Mouse (Mus musculus) spleen, adult 2 months (tissue): ENCODE measurements around the gene Eef1akmt2. TPM values are rescaled to one million over a fixed set of nuclear protein-coding genes. Genes with fewer than 3 reads are reported as not detected.

Experiments
- DNase-seq, 2 experiments: peaks; one replicate each; pipeline versions ENCODE4 v3.0.0 to v3.0.0-alpha.2; 2012 to 2021; ENCODE audit warnings: low spot score in 2 of 2, low read depth in 1 of 2
- H3K27ac ChIP-seq: fragments of 200-500 bp; 2 replicates; pipeline ENCODE4 v1.5.1; 2012; ENCODE audit warnings: low read length, inconsistent platforms; ENCODE audit not compliant: insufficient read depth
- H3K27me3 ChIP-seq: fragments of 200-500 bp; 2 replicates; pipeline ENCODE4 v1.6.1; 2012; ENCODE audit warnings: mild to moderate bottlenecking, moderate library complexity, low read length, inconsistent platforms; ENCODE audit not compliant: control insufficient read depth, insufficient read depth
- H3K36me3 ChIP-seq: fragments of 200-500 bp; 2 replicates; pipeline ENCODE4 v1.6.1; 2012; ENCODE audit warnings: mild to moderate bottlenecking, low read length, inconsistent platforms; ENCODE audit not compliant: control insufficient read depth, insufficient read depth
- H3K4me1 ChIP-seq: fragments of 200-500 bp; 2 replicates; pipeline ENCODE4 v1.6.1; 2011; ENCODE audit warnings: inconsistent platforms; ENCODE audit not compliant: control insufficient read depth, insufficient read depth, insufficient read length
- H3K4me3 ChIP-seq: fragments of 200-500 bp; 2 replicates; pipeline ENCODE4 v1.5.1; 2011; ENCODE audit warnings: mild to moderate bottlenecking, inconsistent platforms; ENCODE audit not compliant: insufficient read depth, insufficient read length; ENCODE audit errors: extremely low read depth
- CTCF ChIP-seq: fragments of 200-500 bp; IDR thresholded peaks from 2 replicates; pipeline ENCODE4 v1.5.1; 2011; ENCODE audit warnings: mild to moderate bottlenecking, inconsistent platforms; ENCODE audit not compliant: insufficient read depth, insufficient read length, insufficient replicate concordance; ENCODE audit errors: extremely low read depth
- POLR2A ChIP-seq: fragments of 200-500 bp; IDR thresholded peaks from 2 replicates; pipeline ENCODE4 v1.6.1; 2011; ENCODE audit warnings: low read depth, low read length, inconsistent platforms
- whole genome bisulfite sequencing: fragments of 180-500 bp; shearing (Covaris S2); methylation state at CpG from one replicate; pipeline ENCODE4 v1.1.7; 2018; 5-methylcytosine and 5-hydroxymethylcytosine counted together
- polyA plus RNA-seq: library from polyadenylated mRNA; depleted of rRNA; stranded (reverse); fragments of >200 nt; gene quantifications from 2 replicates; pipeline ENCODE4 v1.2.3, GENCODE M21; 2012; rRNA removed

Eef1akmt2 gene
- polyA plus RNA-seq, 1 experiment = 3.3 TPM

DNA sequence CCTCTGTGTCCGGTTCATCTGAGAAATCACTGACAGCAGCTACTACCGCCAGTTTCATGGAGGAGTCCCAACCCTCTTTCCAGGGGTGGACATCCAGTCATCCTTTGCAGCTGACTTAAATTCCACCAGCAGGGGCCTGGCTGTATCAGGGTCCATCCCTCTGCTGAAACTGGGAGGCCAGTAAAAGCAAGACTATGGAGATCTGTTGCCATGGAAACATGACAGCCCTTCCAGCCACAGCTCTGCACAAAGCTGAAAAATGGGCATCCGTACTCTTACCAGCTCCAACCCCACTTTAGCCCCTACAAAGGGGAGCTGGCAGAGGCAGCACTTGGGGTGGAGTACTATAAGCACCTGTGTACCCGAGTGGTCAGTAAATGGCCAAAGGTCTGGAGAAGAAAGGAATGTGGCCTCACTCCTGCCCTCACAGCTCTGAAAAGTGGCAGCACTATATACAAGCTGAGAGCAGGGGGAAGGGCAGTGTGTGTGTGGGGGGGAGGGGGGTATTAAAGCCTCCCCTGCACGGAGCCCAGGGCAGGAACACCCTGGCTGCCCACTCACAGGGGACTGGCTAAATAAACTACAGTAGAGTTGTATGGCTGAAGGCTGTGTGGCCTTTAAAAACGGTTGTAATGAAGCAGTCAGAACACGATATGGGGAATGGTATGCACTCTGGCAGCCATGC, 71.2 kb downstream of the Eef1akmt2 start:
- TF ChIP-seq POLR2A = no peak
- no peak for TF ChIP-seq CTCF
- Histone ChIP-seq H3K27ac (no peak overlapping the region), H3K4me3 (no peak overlapping the region), H3K27me3 (no peaks in the 10 kb centered on the region), H3K4me1 (peaks cover 4% of the 10 kb centered on the region; the same call in 1 of the 2 replicates), H3K36me3 (peaks cover 8% of the 10 kb centered on the region)
- WGBS = 84% methylated on average over 7 of the region's 7 CpGs
- no peak for DNase-seq

DNA sequence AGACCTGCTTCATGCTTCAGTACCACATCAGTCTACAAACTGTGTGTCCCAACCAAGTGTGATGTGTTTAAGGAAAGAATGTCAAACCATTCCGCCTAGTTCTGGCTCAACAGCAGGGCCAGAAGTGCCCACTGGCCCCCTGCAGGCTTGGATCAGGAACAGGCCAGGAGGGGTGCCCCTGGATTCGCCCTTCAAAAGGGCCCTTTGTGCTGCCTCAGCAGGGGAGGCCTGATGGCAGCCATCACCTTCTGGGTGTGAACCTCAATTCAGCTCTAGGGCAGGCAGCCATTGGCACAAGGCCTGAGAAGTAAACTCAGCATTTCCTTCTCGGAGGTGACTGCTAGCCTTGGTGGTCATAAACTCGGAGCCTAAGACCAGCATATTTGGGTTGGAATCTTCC, 71.9 kb downstream of the Eef1akmt2 start:
- Histone ChIP-seq H3K36me3 (peaks cover 8% of the 10 kb centered on the region), H3K27ac (no peak overlapping the region), H3K4me3 (no peak overlapping the region), H3K27me3 (no peaks in the 10 kb centered on the region), H3K4me1 (peaks cover 4% of the 10 kb centered on the region; the same call in 1 of the 2 replicates)
- DNase-seq = no peak
- TF ChIP-seq POLR2A = no peak
- no peak for TF ChIP-seq CTCF
- WGBS = 82% methylated on average over 4 of the region's 4 CpGs

DNA sequence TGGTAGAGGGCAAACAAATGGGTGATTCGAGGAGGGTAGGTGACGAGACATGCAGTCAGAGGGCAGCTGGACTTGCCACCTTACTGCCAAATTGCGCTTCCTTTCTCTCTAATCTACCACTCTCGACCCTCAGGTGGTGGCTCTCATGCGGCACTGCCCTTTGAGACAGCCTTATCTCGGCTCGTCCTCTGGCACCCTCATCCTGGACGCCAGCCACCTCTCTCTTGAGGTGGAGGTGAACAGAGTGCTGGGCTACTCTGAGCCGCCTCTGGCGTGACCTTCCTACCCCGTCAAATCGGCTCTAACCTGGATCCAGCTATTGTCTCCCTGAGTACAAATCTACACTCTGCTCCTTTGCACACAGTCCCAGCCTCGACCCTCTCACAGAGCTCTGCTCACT, 73.8 kb downstream of the Eef1akmt2 start:
- 80% methylated on average over 13 of the region's 13 CpGs for WGBS
- peak overlapping the region; percentile 44; the same call in 1 of the 2 replicates for H3K27ac ChIP-seq
- DNase-seq = no peak
- no peak overlapping the region for H3K4me3 ChIP-seq
- H3K4me1 ChIP-seq = peaks cover 5% of the 10 kb centered on the region; the same call in 1 of the 2 replicates
- peaks cover 13% of the 10 kb centered on the region for H3K36me3 ChIP-seq
- TF ChIP-seq CTCF (no peak), POLR2A (no peak)
- no peaks in the 10 kb centered on the region for H3K27me3 ChIP-seq

DNA sequence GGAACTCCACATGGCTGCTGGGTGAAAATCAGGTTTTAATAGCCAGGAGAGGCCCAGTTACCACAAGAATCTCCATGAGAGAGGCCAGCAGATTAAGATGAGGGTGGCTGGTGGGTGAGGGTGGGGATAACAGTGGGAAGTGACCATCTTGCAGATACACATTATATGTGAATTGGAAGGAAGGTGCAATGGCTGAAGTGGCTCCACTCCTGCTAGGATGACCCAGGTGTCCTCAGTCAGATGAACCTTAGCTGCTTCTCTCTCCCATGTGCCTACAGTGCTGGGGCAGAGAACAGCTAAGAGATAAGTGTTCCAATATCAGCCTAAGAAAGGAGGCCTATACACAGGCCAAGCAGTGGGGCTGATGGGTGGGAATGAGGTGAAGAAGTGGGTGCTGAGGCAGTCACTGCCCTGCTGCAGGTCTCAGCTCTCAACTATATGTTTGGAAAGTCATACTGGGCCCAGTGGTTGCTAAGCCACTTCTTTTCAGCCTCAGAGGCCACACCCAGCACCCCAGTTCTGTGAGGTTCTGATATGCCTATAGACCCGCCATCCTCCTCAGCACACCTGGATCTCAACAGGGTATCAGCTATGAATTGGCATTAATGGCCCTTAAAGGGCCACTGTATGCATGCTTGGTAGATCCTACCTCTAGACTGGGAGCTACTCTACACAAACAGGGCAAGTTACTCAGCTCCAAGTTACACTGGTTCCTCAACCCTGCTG, 74.6 kb downstream of the Eef1akmt2 start:
- no peak for DNase-seq
- Histone ChIP-seq H3K4me3 (no peak overlapping the region), H3K27ac (peak overlapping the region; percentile 47; the same call in 1 of the 2 replicates), H3K4me1 (peaks cover 4% of the 10 kb centered on the region; the same call in 1 of the 2 replicates), H3K36me3 (peaks cover 13% of the 10 kb centered on the region), H3K27me3 (no peaks in the 10 kb centered on the region)
- TF ChIP-seq POLR2A (no peak), CTCF (no peak)
- WGBS = 80% methylated on average over 1 of the region's 1 CpGs

Other genes with a start within 250 kb of the Eef1akmt2 start
- 5.6 and 8.5 TPM in 2 replicates for gene Lhpp, start 242.0 kb downstream of the Eef1akmt2 start, polyA plus RNA-seq
- gene Fam53b, start 38.8 kb downstream of the Eef1akmt2 start, polyA plus RNA-seq = 52.4 and 63.2 TPM in 2 replicates
- gene Abraxas2, start 6.6 kb upstream of the Eef1akmt2 start, polyA plus RNA-seq = 7.1 and 7.2 TPM in 2 replicates
- 3.6 and 4.2 TPM in 2 replicates for gene Zranb1, start 78.5 kb upstream of the Eef1akmt2 start, polyA plus RNA-seq